In the genomic region with DNA sequence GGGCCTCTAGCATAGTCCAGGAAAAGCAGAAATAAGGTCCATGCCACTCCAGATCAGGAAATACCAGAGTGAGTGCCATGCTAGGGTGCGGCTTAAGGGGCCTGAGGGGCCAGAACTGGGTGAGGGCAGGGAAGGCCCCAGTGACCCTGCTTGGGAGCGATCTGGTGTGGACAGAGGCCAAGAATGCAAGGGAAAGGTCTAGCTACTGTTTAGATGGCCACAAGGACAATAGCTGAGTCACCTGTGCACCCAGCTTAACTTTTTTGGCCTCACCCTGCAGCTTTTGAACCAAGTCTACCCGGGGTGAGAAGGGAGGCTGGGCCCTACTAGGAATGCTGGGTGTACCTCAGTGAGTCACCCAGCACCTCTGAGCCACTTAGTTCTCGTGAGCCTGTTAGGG, we compare ENCODE assay signal across 8 mouse cellular contexts. TPM values are rescaled to one million over a fixed set of nuclear protein-coding genes. Genes with fewer than 3 reads are reported as not detected.
DNase-seq lines count a peak whose midpoint lies in the region; ATAC-seq and TF ChIP-seq lines count a peak whose summit lies in the region.

No protein-coding gene starts in this region.

- no peak for DNase-seq in left cerebral cortex, adult 2 months (ENCODE audit: extremely low spot score in 1 of 2, low spot score in 2 of 2)
- no peak for DNase-seq in left cerebral cortex, postnatal 25 days (ENCODE audit: low spot score in 2 of 2)
- DNase-seq in kidney, postnatal 14 days = peak; percentile 58
- DNase-seq in midbrain, embryonic 11.5 days (ENCODE audit: low spot score, missing footprints) = no peak
- no peak for DNase-seq in frontal cortex, postnatal 14 days (ENCODE audit: low spot score in 2 of 2)
- DNase-seq in cerebellum, postnatal 25 days = no peak

- H3K4me1 ChIP-seq in forebrain, embryonic 15.5 days = peaks cover 14% of the 10 kb centered on the region
- peaks cover 8% of the 10 kb centered on the region; the same call in 1 of the 2 replicates for H3K4me1 ChIP-seq in midbrain, embryonic 11.5 days (ENCODE audit: control insufficient read depth, insufficient read depth, low read length)

- H3K4me3 ChIP-seq in left cerebral cortex, adult 2 months = peak overlapping the region; percentile 66
- H3K4me3 ChIP-seq in forebrain, embryonic 15.5 days = peak overlapping the region; percentile 50; the same call in 1 of the 2 replicates
- H3K4me3 ChIP-seq in midbrain, embryonic 11.5 days (ENCODE audit: low read depth, low read length) = peak overlapping the region; percentile 34

- peaks cover 34% of the 10 kb centered on the region for H3K27me3 ChIP-seq in forebrain, embryonic 15.5 days
- peaks cover 36% of the 10 kb centered on the region for H3K27me3 ChIP-seq in midbrain, embryonic 11.5 days (ENCODE audit: control insufficient read depth, insufficient read depth, low read length)

- no peak for ATAC-seq in forebrain, embryonic 15.5 days (replicated peaks)
- no peak for ATAC-seq in midbrain, embryonic 11.5 days (ENCODE audit: low FRiP score)
- no peak for ATAC-seq in cerebellum, adult (ENCODE audit: insufficient number of reproducible peaks, low FRiP score, low TSS enrichment)

- peak overlapping the region; percentile 82; the same call in 1 of the 2 replicates for H3K27ac ChIP-seq in left cerebral cortex, adult 2 months
- no peak overlapping the region for H3K27ac ChIP-seq in forebrain, embryonic 15.5 days (replicated peaks)
- H3K27ac ChIP-seq in midbrain, embryonic 11.5 days (ENCODE audit: low read depth, low read length) = no peak overlapping the region

- no peaks in the 10 kb centered on the region for H3K9me3 ChIP-seq in forebrain, embryonic 15.5 days
- H3K9me3 ChIP-seq in midbrain, embryonic 11.5 days (ENCODE audit: control insufficient read depth, low read length) = no peaks in the 10 kb centered on the region

- intact Hi-C loops in left cerebral cortex, adult 2 months (cut with DNase I) = no loop called here
- intact Hi-C loops in left cerebral cortex, postnatal 25 days (cut with DNase I) = no loop called here

- TF ChIP-seq CTCF in left cerebral cortex, adult 2 months (IDR thresholded peaks at IDR 0.05) = no peak

- no peak overlapping the region for H3K9ac ChIP-seq in forebrain, embryonic 15.5 days (replicated peaks)
- H3K9ac ChIP-seq in midbrain, embryonic 11.5 days (ENCODE audit: low read length) = no peak overlapping the region

- 71% methylated on average over 4 of the region's 4 CpGs for WGBS in forebrain, embryonic 15.5 days
- WGBS in midbrain, embryonic 11.5 days = 75% methylated on average over 4 of the region's 4 CpGs

- H3K36me3 ChIP-seq in forebrain, embryonic 15.5 days = no peaks in the 10 kb centered on the region
- H3K36me3 ChIP-seq in midbrain, embryonic 11.5 days (ENCODE audit: control insufficient read depth, insufficient read depth, low read length) = no peaks in the 10 kb centered on the region

- H3K4me2 ChIP-seq in forebrain, embryonic 15.5 days (replicated peaks) = peak overlapping the region; percentile 89
- H3K4me2 ChIP-seq in midbrain, embryonic 11.5 days = no peak overlapping the region

RNA-seq across cellular contexts. Expression of a gene that starts 0.9 kb away (rescaled TPM):
- total RNA-seq in left cerebral cortex, adult 2 months (2021) = 1 to 10 TPM; 3.0 to 3.4 TPM
- total RNA-seq in left cerebral cortex, postnatal 25 days (2021) = 1 to 10 TPM; 2.7 to 4.1 TPM
- 0.92 and 1.2 TPM in 2 replicates for polyA plus RNA-seq in forebrain, embryonic 15.5 days (2015; fragmentation: Nextera tagmentation; extraction: Ambion mirVana)
- polyA plus RNA-seq in midbrain, embryonic 11.5 days (2014; fragmentation: Nextera tagmentation; extraction: Ambion mirVana) = 0.18 and 0.22 TPM in 2 replicates

RNA-seq across cellular contexts. Expression of a gene that starts 1.1 kb away (rescaled TPM):
- 10 to 100 TPM in 1 of 2 experiments, 1 to 10 TPM in 1; 8.4 to 10.8 TPM for total RNA-seq in left cerebral cortex, adult 2 months (2021)
- total RNA-seq in left cerebral cortex, postnatal 25 days (2021) = 1 to 10 TPM; 8.2 to 10.0 TPM
- 0.60 and 0.74 TPM in 2 replicates for polyA plus RNA-seq in forebrain, embryonic 15.5 days (2015; fragmentation: Nextera tagmentation; extraction: Ambion mirVana)
- 0.54 and 0.71 TPM in 2 replicates for polyA plus RNA-seq in midbrain, embryonic 11.5 days (2014; fragmentation: Nextera tagmentation; extraction: Ambion mirVana)

RNA-seq across cellular contexts. Expression of a gene that starts 23.0 kb away (rescaled TPM):
- total RNA-seq in left cerebral cortex, adult 2 months (2021) = under 1 TPM; 0.93 to 0.94 TPM
- under 1 TPM in 1 of 2 experiments, not detected in 1; 0.71 TPM for total RNA-seq in left cerebral cortex, postnatal 25 days (2021)
- polyA plus RNA-seq in forebrain, embryonic 15.5 days (2015; fragmentation: Nextera tagmentation; extraction: Ambion mirVana) = 0.15 and 0.20 TPM in 2 replicates
- polyA plus RNA-seq in midbrain, embryonic 11.5 days (2014; fragmentation: Nextera tagmentation; extraction: Ambion mirVana) = 0.37 TPM in 1 of 2 replicates, not detected in the other

RNA-seq across cellular contexts. Expression of a gene that starts 35.9 kb away (rescaled TPM):
- not detected for total RNA-seq in left cerebral cortex, adult 2 months (2021)
- not detected for total RNA-seq in left cerebral cortex, postnatal 25 days (2021)
- polyA plus RNA-seq in forebrain, embryonic 15.5 days (2015; fragmentation: Nextera tagmentation; extraction: Ambion mirVana) = not detected in 2 replicates
- not detected in 2 replicates for polyA plus RNA-seq in midbrain, embryonic 11.5 days (2014; fragmentation: Nextera tagmentation; extraction: Ambion mirVana)

RNA-seq across cellular contexts. Expression of a gene that starts 36.5 kb away (rescaled TPM):
- not detected for total RNA-seq in left cerebral cortex, adult 2 months (2021)
- total RNA-seq in left cerebral cortex, postnatal 25 days (2021) = not detected
- not detected in 2 replicates for polyA plus RNA-seq in forebrain, embryonic 15.5 days (2015; fragmentation: Nextera tagmentation; extraction: Ambion mirVana)
- 0.11 TPM in 1 of 2 replicates, not detected in the other for polyA plus RNA-seq in midbrain, embryonic 11.5 days (2014; fragmentation: Nextera tagmentation; extraction: Ambion mirVana)
